Mouse (Mus musculus): Measurements from ENCODE around the gene Crygc.

GRCm38 (mm10) chr1:65028206-65028605, 45.3 kb downstream of the Crygc start:
- TF ChIP-seq GATA1 (IDR thresholded peaks at IDR 0.05; ENCODE audit: low read length), result no peak
- TF ChIP-seq TAL1 (IDR thresholded peaks at IDR 0.05; ENCODE audit: low read length), result no peak
